In genomic region chr11:74393489-74393888, GRCm38 (mm10) we compare ENCODE assay signal across 11 mouse cellular contexts. TPM values are rescaled to one million over a fixed set of nuclear protein-coding genes. Genes with fewer than 3 reads are reported as not detected.
DNase-seq lines count a peak whose midpoint lies in the region; ATAC-seq and TF ChIP-seq lines count a peak whose summit lies in the region.
"Had no signal": no experiment of that assay in that cellular context is flagged by ENCODE, and none has a peak within 500 bp of the region (broad histone marks: within the 10 kb centered on the region; RNA-seq: fewer than 3 reads in every experiment).

No protein-coding gene starts in this region.

- no peaks in the 10 kb centered on the region for H3K36me3 ChIP-seq in midbrain, embryonic 10.5 days
- H3K36me3 ChIP-seq in midbrain, embryonic 16.5 days (ENCODE audit: control insufficient read depth, insufficient read depth, low read length) = peaks cover 5% of the 10 kb centered on the region; the same call in 1 of the 2 replicates
- H3K36me3 ChIP-seq in hindbrain, postnatal 0 days (ENCODE audit: insufficient read depth, low read length) = peaks cover 5% of the 10 kb centered on the region; the same call in 1 of the 2 replicates
- peaks cover 30% of the 10 kb centered on the region for H3K36me3 ChIP-seq in neural tube, embryonic 15.5 days

- 81% methylated on average over 5 of the region's 5 CpGs for WGBS in midbrain, embryonic 10.5 days
- WGBS in midbrain, embryonic 16.5 days = 42% methylated on average over 5 of the region's 5 CpGs
- 43% methylated on average over 5 of the region's 5 CpGs for WGBS in hindbrain, postnatal 0 days
- WGBS in neural tube, embryonic 15.5 days = 50% methylated on average over 5 of the region's 5 CpGs

- no peak; the same call in 1 of the 2 replicates for ATAC-seq in midbrain, embryonic 16.5 days
- peak; percentile 62 for ATAC-seq in hindbrain, postnatal 0 days
- peak; percentile 60; the same call in 1 of the 2 replicates for ATAC-seq in neural tube, embryonic 15.5 days (ENCODE audit: low FRiP score)

- 0 out of 2 replicates have a peak overlapping the region, but pooled peaks have one; percentile 33 for H3K27ac ChIP-seq in midbrain, embryonic 10.5 days (replicated peaks)
- H3K27ac ChIP-seq in midbrain, embryonic 16.5 days (ENCODE audit: low read length) = no peak overlapping the region
- H3K27ac ChIP-seq in hindbrain, postnatal 0 days = no peak overlapping the region
- H3K27ac ChIP-seq in neural tube, embryonic 15.5 days (replicated peaks) = no peak overlapping the region

- H3K4me2 ChIP-seq in midbrain, embryonic 16.5 days (ENCODE audit: low read length) = no peak overlapping the region
- no peak overlapping the region for H3K4me2 ChIP-seq in hindbrain, postnatal 0 days (ENCODE audit: low read depth, low read length)
- H3K4me2 ChIP-seq in neural tube, embryonic 15.5 days = no peak overlapping the region

- no peak overlapping the region for H3K4me3 ChIP-seq in midbrain, embryonic 10.5 days
- H3K4me3 ChIP-seq in midbrain, embryonic 16.5 days (ENCODE audit: low read depth, low read length) = no peak overlapping the region
- no peak overlapping the region for H3K4me3 ChIP-seq in hindbrain, postnatal 0 days (ENCODE audit: low read length)
- H3K4me3 ChIP-seq in neural tube, embryonic 15.5 days (replicated peaks) = no peak overlapping the region

- no peaks in the 10 kb centered on the region for H3K27me3 ChIP-seq in midbrain, embryonic 10.5 days (ENCODE audit: low read depth, poor library complexity, severe bottlenecking)
- no peaks in the 10 kb centered on the region for H3K27me3 ChIP-seq in midbrain, embryonic 16.5 days (ENCODE audit: control insufficient read depth, insufficient read depth, low read depth, low read length)
- no peaks in the 10 kb centered on the region for H3K27me3 ChIP-seq in hindbrain, postnatal 0 days (ENCODE audit: insufficient read depth, low read length)
- H3K27me3 ChIP-seq in neural tube, embryonic 15.5 days (replicated peaks) = no peaks in the 10 kb centered on the region

- H3K9me3 ChIP-seq in midbrain, embryonic 10.5 days (replicated peaks) = no peaks in the 10 kb centered on the region
- no peaks in the 10 kb centered on the region for H3K9me3 ChIP-seq in midbrain, embryonic 16.5 days (replicated peaks; ENCODE audit: control insufficient read depth, low read length, poor library complexity, severe bottlenecking)
- no peaks in the 10 kb centered on the region for H3K9me3 ChIP-seq in hindbrain, postnatal 0 days (ENCODE audit: low read length)
- no peaks in the 10 kb centered on the region for H3K9me3 ChIP-seq in neural tube, embryonic 15.5 days (replicated peaks)

- no peak overlapping the region for H3K9ac ChIP-seq in midbrain, embryonic 16.5 days (ENCODE audit: low read depth, low read length)
- H3K9ac ChIP-seq in hindbrain, postnatal 0 days (replicated peaks; ENCODE audit: low read length) = no peak overlapping the region
- H3K9ac ChIP-seq in neural tube, embryonic 15.5 days (replicated peaks) = no peak overlapping the region

- peaks cover 7% of the 10 kb centered on the region for H3K4me1 ChIP-seq in midbrain, embryonic 10.5 days
- H3K4me1 ChIP-seq in midbrain, embryonic 16.5 days (ENCODE audit: control insufficient read depth, insufficient read depth, low read length) = peaks cover 2% of the 10 kb centered on the region; the same call in 1 of the 2 replicates
- H3K4me1 ChIP-seq in hindbrain, postnatal 0 days (ENCODE audit: insufficient read depth, low read length) = no peaks in the 10 kb centered on the region
- H3K4me1 ChIP-seq in neural tube, embryonic 15.5 days = no peaks in the 10 kb centered on the region

- TF ChIP-seq CTCF in hindbrain, postnatal 0 days (IDR thresholded peaks at IDR 0.05; ENCODE audit: low read depth) = no peak

- peak; percentile 69 to 84 for DNase-seq in adrenal gland, adult (ENCODE audit: inconsistent age in 2 of 2, low spot score in 1 of 2)
- no peak for DNase-seq in adrenal gland, adult 18-20 months (ENCODE audit: low spot score in 2 of 2)
- no peak for DNase-seq in midbrain, embryonic 10.5 days (ENCODE audit: low spot score)
- DNase-seq in hindbrain, postnatal 0 days (ENCODE audit: low spot score) = peak; percentile 62
- DNase-seq in urinary bladder, postnatal 4 days (ENCODE audit: low spot score in 2 of 2) = no peak
- DNase-seq in urinary bladder, postnatal 14 days (ENCODE audit: low spot score) = no peak
- DNase-seq: cerebellum, adult 2 months; kidney, adult 8-10 months had no signal

RNA-seq across cellular contexts. Expression of gene Olfr412, which starts 31.6 kb away (rescaled TPM):
- not detected for total RNA-seq in adrenal gland, adult 18-20 months (2021)
- not detected in 2 replicates for polyA plus RNA-seq in midbrain, embryonic 10.5 days (2016; fragmentation: Nextera tagmentation; extraction: Ambion mirVana)
- not detected in 2 replicates for polyA plus RNA-seq in midbrain, embryonic 16.5 days (2015; fragmentation: Nextera tagmentation; extraction: Ambion mirVana)
- not detected in 2 replicates for total RNA-seq in hindbrain, postnatal 0 days (2014; rRNA removed)
- not detected in 2 replicates for polyA plus RNA-seq in hindbrain, postnatal 0 days (2015; fragmentation: Nextera tagmentation; extraction: Ambion mirVana)
- not detected in 2 replicates for polyA plus RNA-seq in neural tube, embryonic 15.5 days (2015; fragmentation: Nextera tagmentation; extraction: Ambion mirVana)
- polyA plus RNA-seq: cerebellum, adult 2 months; limb, embryonic 14.5 days had no signal

RNA-seq across cellular contexts. Expression of gene Olfr411, which starts 41.0 kb away (rescaled TPM):
- not detected for total RNA-seq in adrenal gland, adult 18-20 months (2021)
- polyA plus RNA-seq in midbrain, embryonic 10.5 days (2016; fragmentation: Nextera tagmentation; extraction: Ambion mirVana) = not detected in 2 replicates
- not detected in 2 replicates for polyA plus RNA-seq in midbrain, embryonic 16.5 days (2015; fragmentation: Nextera tagmentation; extraction: Ambion mirVana)
- not detected in 2 replicates for total RNA-seq in hindbrain, postnatal 0 days (2014; rRNA removed)
- not detected in 2 replicates for polyA plus RNA-seq in hindbrain, postnatal 0 days (2015; fragmentation: Nextera tagmentation; extraction: Ambion mirVana)
- not detected in 2 replicates for polyA plus RNA-seq in neural tube, embryonic 15.5 days (2015; fragmentation: Nextera tagmentation; extraction: Ambion mirVana)
- polyA plus RNA-seq: cerebellum, adult 2 months; limb, embryonic 14.5 days had no signal

RNA-seq across cellular contexts. Expression of gene Olfr410, which starts 55.7 kb away (rescaled TPM):
- not detected for total RNA-seq in adrenal gland, adult 18-20 months (2021)
- not detected in 2 replicates for polyA plus RNA-seq in midbrain, embryonic 10.5 days (2016; fragmentation: Nextera tagmentation; extraction: Ambion mirVana)
- not detected in 2 replicates for polyA plus RNA-seq in midbrain, embryonic 16.5 days (2015; fragmentation: Nextera tagmentation; extraction: Ambion mirVana)
- total RNA-seq in hindbrain, postnatal 0 days (2014; rRNA removed) = not detected in 2 replicates
- not detected in 2 replicates for polyA plus RNA-seq in hindbrain, postnatal 0 days (2015; fragmentation: Nextera tagmentation; extraction: Ambion mirVana)
- not detected in 2 replicates for polyA plus RNA-seq in neural tube, embryonic 15.5 days (2015; fragmentation: Nextera tagmentation; extraction: Ambion mirVana)
- polyA plus RNA-seq: cerebellum, adult 2 months; limb, embryonic 14.5 days had no signal

Comparison
In these comparisons a context has a peak if more than half of its experiments do, and no peak if none do; other contexts are left out.
1. DNase-seq: peak in adrenal gland, adult (2 of 2) and hindbrain, postnatal 0 days (single experiment); none in adrenal gland, adult 18-20 months (0 of 2), midbrain, embryonic 10.5 days (single experiment), urinary bladder, postnatal 4 days (0 of 2) and urinary bladder, postnatal 14 days (single experiment).